Mouse (Mus musculus): ENCODE results near the gene Slc37a4. TPM values are rescaled to one million over a fixed set of nuclear protein-coding genes. Genes with fewer than 3 reads are reported as not detected.
A peak's percentile ranks its signal among the peaks of the same experiment; 100 is the strongest.
"Not testable (repeated sequence)": the region's sequence is repeated elsewhere in the genome, so short reads cannot be mapped to it uniquely, and the experiment has no call there.

The Slc37a4 gene
- polyA plus RNA-seq, 1 experiment from 2014 or later: 74.4 TPM

DNA sequence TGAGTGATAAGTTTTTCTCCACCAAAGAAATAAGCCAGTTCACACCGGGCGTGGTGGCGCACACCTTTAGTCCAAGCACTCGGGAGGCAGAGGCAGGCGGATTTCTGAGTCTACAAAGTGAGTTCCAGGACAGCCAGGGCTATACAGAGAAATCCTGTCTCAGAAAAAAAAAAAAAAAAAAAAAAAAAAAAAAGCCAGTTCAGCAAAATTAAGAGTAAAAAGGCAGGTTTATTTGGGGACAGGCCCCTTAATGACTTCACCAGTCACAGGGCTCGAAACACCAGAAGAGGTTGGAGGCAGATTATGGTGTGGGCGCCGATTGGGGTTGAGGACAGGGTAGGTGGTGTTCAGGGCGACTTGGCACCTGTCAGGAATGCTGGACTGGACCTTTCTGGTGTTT lies 23.1 kb downstream of the Slc37a4 start:
- H3K36me3 ChIP-seq (ENCODE audit: insufficient read depth, low read length); ATAC-seq (ENCODE audit: low FRiP score, low TSS enrichment); H3K9me3 ChIP-seq (ENCODE audit: low read length); H3K27ac ChIP-seq (ENCODE audit: low read length); H3K4me1 ChIP-seq (ENCODE audit: insufficient read depth, low read length); H3K9ac ChIP-seq (replicated peaks; ENCODE audit: low read length); H3K27me3 ChIP-seq (ENCODE audit: insufficient read depth, low read length); H3K4me3 ChIP-seq (ENCODE audit: low read length); H3K4me2 ChIP-seq (replicated peaks; ENCODE audit: low read depth, low read length): not testable (repeated sequence)
- WGBS: 95% methylated on average over 9 of the region's 9 CpGs

GRCm38 (mm10) chr9:44420280-44420898 lies 23.7 kb downstream of the Slc37a4 start:
- no peak overlapping the region for H3K4me2 ChIP-seq (replicated peaks; ENCODE audit: low read depth, low read length)
- H3K27ac ChIP-seq (ENCODE audit: low read length): no peak overlapping the region
- H3K9ac ChIP-seq (replicated peaks; ENCODE audit: low read length): no peak overlapping the region
- no peaks in the 10 kb centered on the region for H3K9me3 ChIP-seq (ENCODE audit: low read length)
- H3K4me1 ChIP-seq (ENCODE audit: insufficient read depth, low read length): peaks cover 6% of the 10 kb centered on the region
- H3K36me3 ChIP-seq (ENCODE audit: insufficient read depth, low read length): 0 out of 2 replicates have a peak, but pooled peaks cover 8% of the 10 kb centered on the region
- no peaks in the 10 kb centered on the region for H3K27me3 ChIP-seq (ENCODE audit: insufficient read depth, low read length)
- H3K4me3 ChIP-seq (ENCODE audit: low read length): no peak overlapping the region
- WGBS: 67% methylated on average over 5 of the region's 5 CpGs
- no peak for ATAC-seq (ENCODE audit: low FRiP score, low TSS enrichment)

GRCm38 (mm10) chr9:44423576-44423975 lies 26.9 kb downstream of the Slc37a4 start:
- no peaks in the 10 kb centered on the region for H3K4me1 ChIP-seq (ENCODE audit: insufficient read depth, low read length)
- H3K4me2 ChIP-seq (replicated peaks; ENCODE audit: low read depth, low read length): no peak overlapping the region
- WGBS: 83% methylated on average over 4 of the region's 4 CpGs
- H3K36me3 ChIP-seq (ENCODE audit: insufficient read depth, low read length): no peaks in the 10 kb centered on the region
- H3K9me3 ChIP-seq (ENCODE audit: low read length): no peaks in the 10 kb centered on the region
- H3K27me3 ChIP-seq (ENCODE audit: insufficient read depth, low read length): no peaks in the 10 kb centered on the region
- H3K27ac ChIP-seq (ENCODE audit: low read length): no peak overlapping the region
- no peak overlapping the region for H3K9ac ChIP-seq (replicated peaks; ENCODE audit: low read length)
- no peak overlapping the region for H3K4me3 ChIP-seq (ENCODE audit: low read length)
- no peak for ATAC-seq (ENCODE audit: low FRiP score, low TSS enrichment)

DNA sequence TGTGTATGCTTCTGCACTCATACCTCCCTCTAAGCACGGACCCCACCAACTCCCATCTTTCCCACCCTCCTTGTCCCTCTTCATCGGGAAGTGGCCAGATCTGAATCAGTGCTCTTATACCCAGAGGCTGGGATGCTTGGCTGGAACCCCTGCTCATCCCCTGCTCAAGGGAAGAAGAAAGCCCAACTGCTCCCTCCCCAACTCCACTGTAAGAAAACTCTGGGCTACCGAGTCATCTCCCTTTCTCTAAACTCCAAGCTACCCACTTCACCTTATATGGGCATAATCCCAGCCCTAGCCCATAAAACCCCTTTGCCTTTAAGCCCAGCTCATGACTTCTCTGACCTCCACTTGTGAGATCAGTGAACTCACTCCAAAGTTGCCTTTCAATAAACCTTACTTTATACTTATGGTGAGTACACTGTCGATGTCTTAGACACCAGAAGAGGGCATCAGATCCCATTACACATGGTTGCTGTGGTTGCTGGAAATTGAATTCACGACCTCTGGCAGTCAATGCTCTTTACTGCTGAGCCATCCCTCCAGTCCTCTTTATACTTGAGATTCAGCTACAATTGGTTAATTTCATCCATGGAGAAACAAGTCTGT lies 36.0 kb downstream of the Slc37a4 start:
- Histone ChIP-seq H3K4me3 (ENCODE audit: low read length) (no peak overlapping the region), H3K36me3 (ENCODE audit: insufficient read depth, low read length) (no peaks in the 10 kb centered on the region), H3K9ac (replicated peaks; ENCODE audit: low read length) (no peak overlapping the region), H3K4me1 (ENCODE audit: insufficient read depth, low read length) (no peaks in the 10 kb centered on the region), H3K9me3 (ENCODE audit: low read length) (no peaks in the 10 kb centered on the region), H3K27me3 (ENCODE audit: insufficient read depth, low read length) (no peaks in the 10 kb centered on the region), H3K4me2 (replicated peaks; ENCODE audit: low read depth, low read length) (no peak overlapping the region), H3K27ac (ENCODE audit: low read length) (no peak overlapping the region)
- 43% methylated on average over 5 of the region's 5 CpGs for WGBS
- ATAC-seq (ENCODE audit: low FRiP score, low TSS enrichment): no peak

- no peaks in the 10 kb centered on the region for H3K4me1 ChIP-seq (ENCODE audit: insufficient read depth, low read length)
- peak overlapping the region; percentile 16; the same call in 1 of the 2 replicates for H3K9ac ChIP-seq (replicated peaks; ENCODE audit: low read length)
- H3K4me3 ChIP-seq (ENCODE audit: low read length): no peak overlapping the region
- WGBS: 73% methylated on average over 6 of the region's 6 CpGs
- H3K4me2 ChIP-seq (replicated peaks; ENCODE audit: low read depth, low read length): no peak overlapping the region
- no peaks in the 10 kb centered on the region for H3K9me3 ChIP-seq (ENCODE audit: low read length)
- ATAC-seq (ENCODE audit: low FRiP score, low TSS enrichment): no peak
- no peak overlapping the region for H3K27ac ChIP-seq (ENCODE audit: low read length)
- no peaks in the 10 kb centered on the region for H3K27me3 ChIP-seq (ENCODE audit: insufficient read depth, low read length)
- H3K36me3 ChIP-seq (ENCODE audit: insufficient read depth, low read length): no peaks in the 10 kb centered on the region
These were observed 39.1 kb downstream of the Slc37a4 start for GRCm38 (mm10) chr9:44435747-44436146.

DNA sequence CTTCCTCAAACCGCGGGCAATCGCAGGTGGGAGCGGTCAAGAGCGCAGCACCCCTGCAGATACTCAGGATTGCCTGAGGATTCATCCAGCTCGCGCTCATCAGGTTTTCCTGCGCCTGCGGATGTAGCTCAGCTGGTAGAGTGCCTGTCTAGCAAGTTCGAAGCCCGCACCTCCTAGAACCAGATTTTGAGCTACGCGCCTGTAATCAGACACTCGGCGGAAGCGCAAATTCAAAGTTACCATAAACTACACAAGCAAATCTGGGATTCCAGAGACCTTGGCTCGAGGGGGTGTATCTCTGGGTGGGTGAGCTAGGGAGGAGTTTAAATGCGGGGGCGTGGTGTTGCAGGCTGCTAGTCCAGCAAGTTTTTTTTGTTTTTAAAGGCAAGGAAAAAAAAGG lies 44.3 kb downstream of the Slc37a4 start, which contains the start of gene Foxr1:
Foxr1 (minus strand) TSS at position 176 of the 400 bp plus-strand sequence.
- Histone ChIP-seq H3K36me3 (ENCODE audit: insufficient read depth, low read length) (no peaks in the 10 kb centered on the region), H3K27ac (ENCODE audit: low read length) (no peak within 1 kb of the TSS), H3K27me3 (ENCODE audit: insufficient read depth, low read length) (no peaks in the 10 kb centered on the region), H3K9me3 (ENCODE audit: low read length) (no peaks in the 10 kb centered on the region), H3K4me2 (replicated peaks; ENCODE audit: low read depth, low read length) (no peak within 1 kb of the TSS), H3K4me3 (ENCODE audit: low read length) (no peak within 1 kb of the TSS), H3K9ac (replicated peaks; ENCODE audit: low read length) (no peak within 1 kb of the TSS), H3K4me1 (ENCODE audit: insufficient read depth, low read length) (no peaks in the 10 kb centered on the region)
- ATAC-seq (ENCODE audit: low FRiP score, low TSS enrichment): no peak
- 76% methylated on average over 19 of the region's 19 CpGs for WGBS

- H3K4me2 ChIP-seq (replicated peaks; ENCODE audit: low read depth, low read length); ATAC-seq (ENCODE audit: low FRiP score, low TSS enrichment); H3K4me3 ChIP-seq (ENCODE audit: low read length); H3K9me3 ChIP-seq (ENCODE audit: low read length); H3K27ac ChIP-seq (ENCODE audit: low read length); H3K27me3 ChIP-seq (ENCODE audit: insufficient read depth, low read length); H3K4me1 ChIP-seq (ENCODE audit: insufficient read depth, low read length); H3K9ac ChIP-seq (replicated peaks; ENCODE audit: low read length); H3K36me3 ChIP-seq (ENCODE audit: insufficient read depth, low read length): not testable (repeated sequence)
- 85% methylated on average over 7 of the region's 7 CpGs for WGBS
These were observed 47.9 kb downstream of the Slc37a4 start for GRCm38 (mm10) chr9:44444402-44445025.

DNA sequence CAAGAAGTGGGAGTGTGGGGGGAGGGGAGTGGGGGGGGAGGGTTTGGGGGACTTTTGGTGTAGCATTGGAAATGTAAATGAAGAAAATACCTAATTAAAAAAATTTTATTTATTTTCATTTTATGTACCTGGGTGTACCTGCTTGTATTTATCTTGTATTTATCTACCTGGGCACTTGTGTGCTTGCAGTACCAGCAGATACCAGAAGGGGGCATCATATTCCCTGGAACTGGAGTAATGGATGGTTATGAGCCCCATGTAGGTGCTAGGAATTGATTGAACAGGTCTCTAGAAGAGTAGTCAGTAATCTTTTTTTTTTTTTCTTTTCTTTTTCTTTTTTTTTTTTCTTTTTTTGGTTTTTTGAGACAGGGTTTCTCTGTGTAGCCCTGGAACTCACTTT lies 53.7 kb downstream of the Slc37a4 start:
- Histone ChIP-seq H3K4me1 (ENCODE audit: insufficient read depth, low read length) (no peaks in the 10 kb centered on the region), H3K9me3 (ENCODE audit: low read length) (no peaks in the 10 kb centered on the region), H3K27ac (ENCODE audit: low read length) (no peak overlapping the region), H3K4me2 (replicated peaks; ENCODE audit: low read depth, low read length) (no peak overlapping the region), H3K36me3 (ENCODE audit: insufficient read depth, low read length) (no peaks in the 10 kb centered on the region), H3K27me3 (ENCODE audit: insufficient read depth, low read length) (peaks cover 8% of the 10 kb centered on the region; the same call in 1 of the 2 replicates), H3K4me3 (ENCODE audit: low read length) (no peak overlapping the region), H3K9ac (replicated peaks; ENCODE audit: low read length) (no peak overlapping the region)
- no peak for ATAC-seq (ENCODE audit: low FRiP score, low TSS enrichment)

All from kidney, embryonic 16.5 days (tissue).